ENCODE assay signal across 8 mouse cellular contexts in genomic region chr4:141060426-141061301, GRCm38 (mm10). TPM values are rescaled to one million over a fixed set of nuclear protein-coding genes. Genes with fewer than 3 reads are reported as not detected.
A peak's percentile ranks its signal among the peaks of the same experiment; 100 is the strongest.
DNase-seq lines count a peak whose midpoint lies in the region; ATAC-seq and TF ChIP-seq lines count a peak whose summit lies in the region.

TSS of gene Crocc (minus strand) at chr4:141060550.

- no peaks in the 10 kb centered on the region for H3K9me3 ChIP-seq in hindbrain, postnatal 0 days (ENCODE audit: low read length)

- peaks cover 2% of the 10 kb centered on the region; the same call in 1 of the 2 replicates for H3K36me3 ChIP-seq in hindbrain, postnatal 0 days (ENCODE audit: insufficient read depth, low read length)

- intact Hi-C loops in gastrocnemius, adult 2 months (cut with DNase I) = no loop called here
- intact Hi-C loops in left cerebral cortex, adult 2 months (cut with DNase I) = no loop called here

- H3K9ac ChIP-seq in hindbrain, postnatal 0 days (replicated peaks; ENCODE audit: low read length) = peak within 1 kb of the TSS; percentile 76

- H3K27ac ChIP-seq in gastrocnemius, adult 2 months = peak within 1 kb of the TSS; percentile 90
- H3K27ac ChIP-seq in hindbrain, postnatal 0 days = peak within 1 kb of the TSS; percentile 87
- peak within 1 kb of the TSS; percentile 90 for H3K27ac ChIP-seq in left cerebral cortex, adult 2 months

- under 1% methylated on average over 76 of the region's 77 CpGs for WGBS in hindbrain, postnatal 0 days

- no peaks in the 10 kb centered on the region for H3K27me3 ChIP-seq in hindbrain, postnatal 0 days (ENCODE audit: insufficient read depth, low read length)

- peak within 1 kb of the TSS; percentile 84 for H3K4me2 ChIP-seq in hindbrain, postnatal 0 days (ENCODE audit: low read depth, low read length)

- peak; percentile 97; the same call in 1 of the 2 replicates for TF ChIP-seq CTCF in gastrocnemius, adult 2 months (IDR thresholded peaks at IDR 0.05)
- TF ChIP-seq CTCF in hindbrain, postnatal 0 days (IDR thresholded peaks at IDR 0.05; ENCODE audit: low read depth) = peak; percentile 97
- TF ChIP-seq CTCF in left cerebral cortex, adult 2 months (IDR thresholded peaks at IDR 0.05) = peak; percentile 99

- H3K4me1 ChIP-seq in hindbrain, postnatal 0 days (ENCODE audit: insufficient read depth, low read length) = no peaks in the 10 kb centered on the region

- peak; percentile 87 for ATAC-seq in common myeloid progenitor, adult 5-6 weeks (replicated peaks; ENCODE audit: low read depth, poor library complexity, severe bottlenecking)
- ATAC-seq in hindbrain, postnatal 0 days = peak; percentile 97
- peak; percentile 87 for ATAC-seq in megakaryocyte, adult 5-6 weeks (ENCODE audit: poor library complexity, severe bottlenecking)

- DNase-seq in ZHBTc4 (ENCODE audit: low read depth, low spot score) = peak; percentile 99
- DNase-seq in gastrocnemius, adult 2 months = peak; percentile 100
- peak; percentile 99 for DNase-seq in hindbrain, postnatal 0 days (ENCODE audit: low spot score)
- peak; percentile 99 for DNase-seq in left cerebral cortex, adult 2 months (ENCODE audit: extremely low spot score in 1 of 2, low spot score in 2 of 2)
- peak; percentile 98 to 99 for DNase-seq in right cerebral cortex, adult 2 months (ENCODE audit: low spot score in 2 of 2)
- peak; percentile 100 for DNase-seq in urinary bladder, postnatal 14 days (ENCODE audit: low spot score)

- H3K4me3 ChIP-seq in gastrocnemius, adult 2 months = peak within 1 kb of the TSS; percentile 86
- peak within 1 kb of the TSS; percentile 58 for H3K4me3 ChIP-seq in hindbrain, postnatal 0 days (ENCODE audit: low read length)
- H3K4me3 ChIP-seq in left cerebral cortex, adult 2 months = peak within 1 kb of the TSS; percentile 83

RNA-seq across cellular contexts. Expression of gene Crocc, which starts in this region (rescaled TPM):
- 4.3 and 9.3 TPM in 2 replicates for total RNA-seq in common myeloid progenitor, adult 5-6 weeks (2017)
- total RNA-seq in gastrocnemius, adult 2 months (2021) = 1 to 10 TPM; 1.7 to 2.0 TPM
- 18.7 and 19.7 TPM in 2 replicates for total RNA-seq in hindbrain, postnatal 0 days (2014; rRNA removed)
- polyA plus RNA-seq in hindbrain, postnatal 0 days (2015; fragmentation: Nextera tagmentation; extraction: Ambion mirVana) = 3.8 and 3.9 TPM in 2 replicates
- 10 to 100 TPM; 68.1 to 71.3 TPM for total RNA-seq in left cerebral cortex, adult 2 months (2021)
- 1.9 and 2.8 TPM in 2 replicates for total RNA-seq in megakaryocyte, adult 5-6 weeks (2015)
- 8.6 and 9.1 TPM in 2 replicates for total RNA-seq in megakaryocyte, adult 5-6 weeks (2017)

Comparison
In these comparisons a context has a peak if more than half of its experiments do, and no peak if none do; other contexts are left out.
1. Peak in every context shown above with its lines: DNase-seq, ATAC-seq, H3K4me3 ChIP-seq and H3K27ac ChIP-seq.